Mouse (Mus musculus): ENCODE results near the gene Aldh1l1. TPM values are rescaled to one million over a fixed set of nuclear protein-coding genes. Genes with fewer than 3 reads are reported as not detected.
A peak's percentile ranks its signal among the peaks of the same experiment; 100 is the strongest.

The Aldh1l1 gene
- polyA plus RNA-seq, 1 experiment from 2014 or later = 6.5 TPM

- WGBS = 41% methylated on average over 12 of the region's 12 CpGs
- ATAC-seq (replicated peaks; ENCODE audit: extremely low read depth, insufficient read depth, low FRiP score) = no peak
- Histone ChIP-seq H3K9me3 (replicated peaks; ENCODE audit: control insufficient read depth, low read length) (no peaks in the 10 kb centered on the region), H3K27me3 (ENCODE audit: control insufficient read depth, insufficient read depth, low read length) (0 out of 2 replicates have a peak, but pooled peaks cover 2% of the 10 kb centered on the region), H3K27ac (ENCODE audit: low read length) (no peak overlapping the region), H3K4me3 (ENCODE audit: low read length) (no peak overlapping the region), H3K4me1 (ENCODE audit: control insufficient read depth, insufficient read depth, low read length) (peaks cover 9% of the 10 kb centered on the region), H3K36me3 (ENCODE audit: control insufficient read depth, insufficient read depth) (no peaks in the 10 kb centered on the region), H3K9ac (ENCODE audit: low read length) (no peak overlapping the region), H3K4me2 (ENCODE audit: low read depth, low read length) (no peak overlapping the region)
Observed at GRCm38 (mm10) chr6:90569736-90570383, 83.6 kb downstream of the Aldh1l1 start.

- H3K9ac ChIP-seq (ENCODE audit: low read length) = no peak overlapping the region
- H3K9me3 ChIP-seq (replicated peaks; ENCODE audit: control insufficient read depth, low read length) = no peaks in the 10 kb centered on the region
- no peak for ATAC-seq (replicated peaks; ENCODE audit: extremely low read depth, insufficient read depth, low FRiP score)
- no peak overlapping the region for H3K4me3 ChIP-seq (ENCODE audit: low read length)
- H3K36me3 ChIP-seq (ENCODE audit: control insufficient read depth, insufficient read depth) = no peaks in the 10 kb centered on the region
- 0 out of 2 replicates have a peak, but pooled peaks cover 2% of the 10 kb centered on the region for H3K27me3 ChIP-seq (ENCODE audit: control insufficient read depth, insufficient read depth, low read length)
- H3K27ac ChIP-seq (ENCODE audit: low read length) = no peak overlapping the region
- peaks cover 7% of the 10 kb centered on the region for H3K4me1 ChIP-seq (ENCODE audit: control insufficient read depth, insufficient read depth, low read length)
- no peak overlapping the region for H3K4me2 ChIP-seq (ENCODE audit: low read depth, low read length)
- 74% methylated on average over 8 of the region's 8 CpGs for WGBS
Observed at GRCm38 (mm10) chr6:90570392-90570791, 84.2 kb downstream of the Aldh1l1 start.

- Histone ChIP-seq H3K4me1 (ENCODE audit: control insufficient read depth, insufficient read depth, low read length) (peaks cover 5% of the 10 kb centered on the region; the same call in 1 of the 2 replicates), H3K27me3 (ENCODE audit: control insufficient read depth, insufficient read depth, low read length) (no peaks in the 10 kb centered on the region), H3K9ac (ENCODE audit: low read length) (no peak overlapping the region), H3K36me3 (ENCODE audit: control insufficient read depth, insufficient read depth) (no peaks in the 10 kb centered on the region), H3K9me3 (replicated peaks; ENCODE audit: control insufficient read depth, low read length) (no peaks in the 10 kb centered on the region), H3K4me2 (ENCODE audit: low read depth, low read length) (no peak overlapping the region), H3K4me3 (ENCODE audit: low read length) (no peak overlapping the region), H3K27ac (ENCODE audit: low read length) (no peak overlapping the region)
- ATAC-seq (replicated peaks; ENCODE audit: extremely low read depth, insufficient read depth, low FRiP score) = peak; percentile 55
- 48% methylated on average over 3 of the region's 3 CpGs for WGBS
Observed at GRCm38 (mm10) chr6:90575261-90575715, 89.1 kb downstream of the Aldh1l1 start.

GRCm38 (mm10) chr6:90578174-90578573 is 91.9 kb downstream of the Aldh1l1 start:
- 66% methylated on average over 3 of the region's 3 CpGs for WGBS
- no peaks in the 10 kb centered on the region for H3K36me3 ChIP-seq (ENCODE audit: control insufficient read depth, insufficient read depth)

GRCm38 (mm10) chr6:90582331-90582730 is 96.1 kb downstream of the Aldh1l1 start:
- no peak overlapping the region for H3K27ac ChIP-seq (ENCODE audit: low read length)
- H3K4me2 ChIP-seq (ENCODE audit: low read depth, low read length) = no peak overlapping the region
- 76% methylated on average over 2 of the region's 2 CpGs for WGBS
- no peaks in the 10 kb centered on the region for H3K9me3 ChIP-seq (replicated peaks; ENCODE audit: control insufficient read depth, low read length)
- no peak for ATAC-seq (replicated peaks; ENCODE audit: extremely low read depth, insufficient read depth, low FRiP score)
- H3K4me3 ChIP-seq (ENCODE audit: low read length) = no peak overlapping the region
- no peaks in the 10 kb centered on the region for H3K27me3 ChIP-seq (ENCODE audit: control insufficient read depth, insufficient read depth, low read length)
- no peaks in the 10 kb centered on the region for H3K36me3 ChIP-seq (ENCODE audit: control insufficient read depth, insufficient read depth)
- H3K4me1 ChIP-seq (ENCODE audit: control insufficient read depth, insufficient read depth, low read length) = peaks cover 5% of the 10 kb centered on the region; the same call in 1 of the 2 replicates
- H3K9ac ChIP-seq (ENCODE audit: low read length) = no peak overlapping the region

More at GRCm38 (mm10) chr6:90578174-90578573, 91.9 kb downstream of the Aldh1l1 start:
- peaks cover 5% of the 10 kb centered on the region; the same call in 1 of the 2 replicates for H3K4me1 ChIP-seq (ENCODE audit: control insufficient read depth, insufficient read depth, low read length)
- H3K9me3 ChIP-seq (replicated peaks; ENCODE audit: control insufficient read depth, low read length) = no peaks in the 10 kb centered on the region
- H3K4me2 ChIP-seq (ENCODE audit: low read depth, low read length) = no peak overlapping the region
- ATAC-seq (replicated peaks; ENCODE audit: extremely low read depth, insufficient read depth, low FRiP score) = no peak
- H3K27me3 ChIP-seq (ENCODE audit: control insufficient read depth, insufficient read depth, low read length) = no peaks in the 10 kb centered on the region
- H3K4me3 ChIP-seq (ENCODE audit: low read length) = no peak overlapping the region
- H3K27ac ChIP-seq (ENCODE audit: low read length) = no peak overlapping the region
- H3K9ac ChIP-seq (ENCODE audit: low read length) = no peak overlapping the region

- Histone ChIP-seq H3K27me3 (ENCODE audit: control insufficient read depth, insufficient read depth, low read length) (no peaks in the 10 kb centered on the region), H3K4me3 (ENCODE audit: low read length) (no peak overlapping the region), H3K27ac (ENCODE audit: low read length) (no peak overlapping the region), H3K4me1 (ENCODE audit: control insufficient read depth, insufficient read depth, low read length) (no peaks in the 10 kb centered on the region), H3K4me2 (ENCODE audit: low read depth, low read length) (no peak overlapping the region), H3K9me3 (replicated peaks; ENCODE audit: control insufficient read depth, low read length) (no peaks in the 10 kb centered on the region), H3K9ac (ENCODE audit: low read length) (no peak overlapping the region), H3K36me3 (ENCODE audit: control insufficient read depth, insufficient read depth) (no peaks in the 10 kb centered on the region)
- no peak for ATAC-seq (replicated peaks; ENCODE audit: extremely low read depth, insufficient read depth, low FRiP score)
- 57% methylated on average over 5 of the region's 5 CpGs for WGBS
Observed at GRCm38 (mm10) chr6:90588113-90588512, 101.9 kb downstream of the Aldh1l1 start.

- no peak overlapping the region for H3K4me3 ChIP-seq (ENCODE audit: low read length)
- no peaks in the 10 kb centered on the region for H3K4me1 ChIP-seq (ENCODE audit: control insufficient read depth, insufficient read depth, low read length)
- WGBS = 67% methylated on average over 1 of the region's 1 CpGs
- H3K27ac ChIP-seq (ENCODE audit: low read length) = no peak overlapping the region
- no peak for ATAC-seq (replicated peaks; ENCODE audit: extremely low read depth, insufficient read depth, low FRiP score)
- H3K4me2 ChIP-seq (ENCODE audit: low read depth, low read length) = no peak overlapping the region
- 0 out of 2 replicates have a peak, but pooled peaks cover 1% of the 10 kb centered on the region for H3K9me3 ChIP-seq (replicated peaks; ENCODE audit: control insufficient read depth, low read length)
- H3K27me3 ChIP-seq (ENCODE audit: control insufficient read depth, insufficient read depth, low read length) = no peaks in the 10 kb centered on the region
- H3K9ac ChIP-seq (ENCODE audit: low read length) = no peak overlapping the region
- H3K36me3 ChIP-seq (ENCODE audit: control insufficient read depth, insufficient read depth) = no peaks in the 10 kb centered on the region
Observed at GRCm38 (mm10) chr6:90590707-90591106, 104.5 kb downstream of the Aldh1l1 start.

- Histone ChIP-seq H3K4me1 (ENCODE audit: control insufficient read depth, insufficient read depth, low read length) (0 out of 2 replicates have a peak, but pooled peaks cover 2% of the 10 kb centered on the region), H3K27ac (ENCODE audit: low read length) (no peak overlapping the region), H3K27me3 (ENCODE audit: control insufficient read depth, insufficient read depth, low read length) (no peaks in the 10 kb centered on the region), H3K9me3 (replicated peaks; ENCODE audit: control insufficient read depth, low read length) (0 out of 2 replicates have a peak, but pooled peaks cover 2% of the 10 kb centered on the region), H3K4me2 (ENCODE audit: low read depth, low read length) (no peak overlapping the region), H3K36me3 (ENCODE audit: control insufficient read depth, insufficient read depth) (no peaks in the 10 kb centered on the region), H3K9ac (ENCODE audit: low read length) (no peak overlapping the region), H3K4me3 (ENCODE audit: low read length) (no peak overlapping the region)
- ATAC-seq (replicated peaks; ENCODE audit: extremely low read depth, insufficient read depth, low FRiP score) = no peak
- WGBS = 63% methylated on average over 1 of the region's 1 CpGs
Observed at GRCm38 (mm10) chr6:90594972-90595371, 108.7 kb downstream of the Aldh1l1 start.

- no peak overlapping the region for H3K4me2 ChIP-seq (ENCODE audit: low read depth, low read length)
- peaks cover 18% of the 10 kb centered on the region for H3K4me1 ChIP-seq (ENCODE audit: control insufficient read depth, insufficient read depth, low read length)
- no peak overlapping the region for H3K27ac ChIP-seq (ENCODE audit: low read length)
- 0 out of 2 replicates have a peak, but pooled peaks cover 2% of the 10 kb centered on the region for H3K9me3 ChIP-seq (replicated peaks; ENCODE audit: control insufficient read depth, low read length)
- WGBS = 83% methylated on average over 4 of the region's 4 CpGs
- H3K4me3 ChIP-seq (ENCODE audit: low read length) = no peak overlapping the region
- H3K36me3 ChIP-seq (ENCODE audit: control insufficient read depth, insufficient read depth) = no peaks in the 10 kb centered on the region
- no peaks in the 10 kb centered on the region for H3K27me3 ChIP-seq (ENCODE audit: control insufficient read depth, insufficient read depth, low read length)
- H3K9ac ChIP-seq (ENCODE audit: low read length) = no peak overlapping the region
- ATAC-seq (replicated peaks; ENCODE audit: extremely low read depth, insufficient read depth, low FRiP score) = no peak
Observed at GRCm38 (mm10) chr6:90597060-90597459, 110.8 kb downstream of the Aldh1l1 start.

Data from heart, embryonic 16.5 days (tissue).